Mouse (Mus musculus): ENCODE results near the gene Kcnq5.

GRCm38 (mm10) chr1:21922578-21923292 is 39.0 kb downstream of the Kcnq5 start:
- no peak for TF ChIP-seq CTCF (IDR thresholded peaks at IDR 0.05; ENCODE audit: low read depth, low read length)
- no peak for TF ChIP-seq GATA1 (IDR thresholded peaks at IDR 0.05; ENCODE audit: borderline replicate concordance, low read length)
- TF ChIP-seq TAL1 (conservative IDR thresholded peaks at IDR 0.05; ENCODE audit: low read depth, low read length) = no peak
- no peak for TF ChIP-seq GATA2 (IDR thresholded peaks at IDR 0.05; ENCODE audit: borderline replicate concordance, low read depth, low read length)
- TF ChIP-seq POLR2AphosphoS5 (IDR thresholded peaks at IDR 0.05; ENCODE audit: insufficient replicate concordance, low read depth, low read length) = no peak

Data from G1E (cell line).